Mouse (Mus musculus) liver, postnatal 0 days (tissue): ENCODE results near the gene Ube2q2.

Source experiments
- CTCF ChIP-seq: sonication (generic); IDR thresholded peaks from 2 replicates; pipeline ENCODE4 v1.5.1; 2016; ENCODE audit warnings: antibody characterized with exemption, low read depth
- EP300 ChIP-seq: IDR thresholded peaks from 2 replicates; pipeline ENCODE4 v1.6.1; 2016; ENCODE audit warnings: antibody characterized with exemption, low read depth, mild to moderate bottlenecking

GRCm38 (mm10) chr9:55228149-55228548, 79.5 kb downstream of the Ube2q2 start:
- TF ChIP-seq CTCF (no peak), EP300 (no peak)
